Mouse (Mus musculus): Measurements from ENCODE around the gene Rad23a.

- no peak for TF ChIP-seq CTCF (IDR thresholded peaks at IDR 0.05; ENCODE audit: low read depth, low read length)
- TF ChIP-seq POLR2A (IDR thresholded peaks at IDR 0.05; ENCODE audit: extremely low read depth, insufficient read depth, low read length) = no peak
Observed at GRCm38 (mm10) chr8:84811303-84811702, 29.2 kb downstream of the Rad23a start.
